Mouse (Mus musculus): ENCODE measurements around the gene Defb3. TPM values are rescaled to one million over a fixed set of nuclear protein-coding genes. Genes with fewer than 3 reads are reported as not detected.
"Not testable (repeated sequence)": the region's sequence is repeated elsewhere in the genome, so short reads cannot be mapped to it uniquely, and the experiment has no call there.

Defb3 gene
- total RNA-seq (2021): not detected
- long read RNA-seq, experiment 1: 0 reads
- long read RNA-seq, experiment 2: 0 reads

DNA sequence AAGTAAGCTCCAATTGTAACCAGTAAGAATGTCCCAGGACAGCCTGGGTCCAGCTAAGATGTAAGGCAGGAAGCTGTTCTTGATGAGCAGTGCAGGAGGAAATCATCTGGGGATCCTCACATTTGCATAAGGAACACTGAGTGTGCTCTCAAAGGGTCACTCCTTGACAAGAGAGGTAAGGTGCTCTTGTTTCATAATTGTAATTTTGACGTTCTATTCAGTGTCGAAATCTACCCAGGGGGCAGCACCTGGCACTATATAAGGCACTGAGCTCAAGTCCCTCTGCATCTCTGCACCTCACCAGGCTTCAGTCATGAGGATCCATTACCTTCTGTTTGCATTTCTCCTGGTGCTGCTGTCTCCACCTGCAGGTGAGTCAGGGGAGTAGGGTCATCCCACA lies at the start of gene Defb3:
TSS of gene Defb3 (plus strand) at position 301 of the 400 bp plus-strand sequence.
- H3K27ac ChIP-seq; H3K4me3 ChIP-seq; DNase-seq (ENCODE audit: low spot score in 2 of 2): not testable (repeated sequence)

GRCm38 (mm10) chr8:19247280-19247679 lies 45.9 kb upstream of the Defb3 start, which contains the start of gene Defb5:
Defb5 (plus strand) TSS chr8:19247580.
- DNase-seq (ENCODE audit: low spot score in 2 of 2): no peak
- no peak within 1 kb of the TSS for H3K4me3 ChIP-seq
- no peak for TF ChIP-seq CTCF (conservative IDR thresholded peaks at IDR 0.05)
- no peak within 1 kb of the TSS for H3K27ac ChIP-seq

- Histone ChIP-seq H3K27ac (no peak overlapping the region), H3K4me3 (no peak overlapping the region)
- no peak for DNase-seq (ENCODE audit: low spot score in 2 of 2)
- no peak for TF ChIP-seq CTCF (conservative IDR thresholded peaks at IDR 0.05)
Measured at GRCm38 (mm10) chr8:19258136-19258535, 35.0 kb upstream of the Defb3 start.

- no peak overlapping the region for H3K27ac ChIP-seq
- DNase-seq (ENCODE audit: low spot score in 2 of 2): no peak
- no peak for TF ChIP-seq CTCF (conservative IDR thresholded peaks at IDR 0.05)
- no peak overlapping the region for H3K4me3 ChIP-seq
Measured at GRCm38 (mm10) chr8:19259667-19260066, 33.5 kb upstream of the Defb3 start.

GRCm38 (mm10) chr8:19298361-19298760 lies 5.2 kb downstream of the Defb3 start:
- H3K27ac ChIP-seq; DNase-seq (ENCODE audit: low spot score in 2 of 2); H3K4me3 ChIP-seq: not testable (repeated sequence)

DNA sequence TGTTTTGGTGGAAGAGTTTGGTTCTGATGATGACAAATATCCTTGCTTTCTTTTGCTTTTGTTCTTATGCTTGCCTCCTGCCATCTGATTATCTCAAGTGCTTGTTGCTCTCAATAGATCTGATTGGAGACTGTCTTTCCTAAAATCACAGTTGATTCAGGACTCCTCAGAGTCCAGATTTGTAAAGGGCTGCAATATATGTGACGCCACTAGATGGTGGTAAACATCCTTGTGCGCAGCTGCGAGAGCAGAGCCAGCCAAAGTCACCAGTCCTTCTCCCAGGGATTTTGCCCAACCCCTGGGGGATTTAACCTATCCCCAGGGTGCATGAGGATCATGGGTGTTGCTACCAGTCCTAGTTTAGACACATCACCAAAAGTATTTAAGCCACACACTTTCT lies 38.7 kb downstream of the Defb3 start:
- H3K4me3 ChIP-seq: no peak overlapping the region
- H3K27ac ChIP-seq: no peak overlapping the region
- TF ChIP-seq CTCF (conservative IDR thresholded peaks at IDR 0.05): peak; percentile 70
- DNase-seq (ENCODE audit: low spot score in 2 of 2): peak in 1 of 2 experiments; percentile 10

Other genes with a start within 250 kb of the Defb3 start
- gene Defb39, start 228.6 kb upstream of the Defb3 start, total RNA-seq (2021): not detected
- not detected for gene Defb12, start 178.5 kb upstream of the Defb3 start, total RNA-seq (2021)
- not detected for gene Defb34, start 169.6 kb upstream of the Defb3 start, total RNA-seq (2021)
- gene Gm45826, start 152.6 kb upstream of the Defb3 start, total RNA-seq (2021): not detected
- gene Defb14, start 99.0 kb upstream of the Defb3 start, total RNA-seq (2021): not detected
- not detected for gene Defb4, start 94.7 kb upstream of the Defb3 start, total RNA-seq (2021)
- gene Defb6, start 67.9 kb upstream of the Defb3 start, total RNA-seq (2021): not detected
- gene Defb46, start 53.4 kb upstream of the Defb3 start, total RNA-seq (2021): not detected
- not detected for gene Defb5, start 45.8 kb upstream of the Defb3 start, total RNA-seq (2021)
- gene Defb8, start 154.2 kb downstream of the Defb3 start, total RNA-seq (2021): not detected
- gene Defb7, start 201.7 kb downstream of the Defb3 start, total RNA-seq (2021): not detected

All from layer of hippocampus, adult 2 months (tissue).